Mouse (Mus musculus) embryonic facial prominence, embryonic 15.5 days (tissue): ENCODE results near the gene Ccn1. TPM values are rescaled to one million over a fixed set of nuclear protein-coding genes. Genes with fewer than 3 reads are reported as not detected.

Experiments used
- polyA plus RNA-seq: library from polyadenylated mRNA; unstranded; fragments of >200 nt; fragmentation: Nextera tagmentation; extraction: Ambion mirVana; gene quantifications from 2 replicates; pipeline ENCODE4 v1.2.1, GENCODE M21; 2015

Gene Ccn1
- polyA plus RNA-seq, 1 experiment from 2014 or later = 66.0 TPM

Other genes starting within 250 kb of the Ccn1 start
- gene Znhit6, start 73.8 kb downstream of the Ccn1 start, polyA plus RNA-seq = 35.3 and 37.3 TPM in 2 replicates
- gene Ddah1, start 108.7 kb upstream of the Ccn1 start, polyA plus RNA-seq = 38.9 and 42.1 TPM in 2 replicates